Mouse (Mus musculus): ENCODE data around the gene Islr2.
"Not testable (repeated sequence)": the region's sequence is repeated elsewhere in the genome, so short reads cannot be mapped to it uniquely, and the experiment has no call there.

GRCm38 (mm10) chr9:58250730-58251129 is 46.6 kb upstream of the Islr2 start:
- TF ChIP-seq CTCF (IDR thresholded peaks at IDR 0.05; ENCODE audit: borderline replicate concordance, insufficient read depth, low read length); POLR2A (IDR thresholded peaks at IDR 0.05; ENCODE audit: low read depth, low read length): not testable (repeated sequence)
